Mouse (Mus musculus) ovary, postnatal 36 days (tissue): ENCODE results near the gene Gm13083.
"Not testable (repeated sequence)": the region's sequence is repeated elsewhere in the genome, so short reads cannot be mapped to it uniquely, and the experiment has no call there.

Experiments used
- DNase-seq: peaks from one replicate; pipeline ENCODE4 v3.0.0; 2022; ENCODE audit warnings: low spot score, mixed read lengths

The Gm13083 gene

DNA sequence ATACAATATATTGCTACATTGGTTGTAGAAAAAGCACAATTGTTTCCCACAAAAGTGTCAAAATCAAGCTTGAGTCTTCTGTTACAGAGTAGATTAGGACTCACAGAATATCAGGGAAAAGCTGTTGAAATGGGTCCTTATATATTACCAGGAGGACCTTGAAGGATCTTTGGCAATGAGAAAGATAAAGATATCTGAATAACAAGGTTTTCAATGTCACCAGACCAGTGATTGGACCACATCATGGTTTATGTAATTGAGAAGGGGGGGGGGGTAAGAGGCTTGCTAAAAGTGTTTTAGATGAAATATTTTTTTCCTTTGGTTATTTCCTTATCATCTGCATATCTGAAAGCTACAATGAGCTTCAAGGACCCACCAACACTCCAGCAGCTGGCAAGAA, at the start of gene Gm13083:
Gene Gm13083 (plus strand): TSS at position 301 of the 400 bp plus-strand sequence.
- not testable (repeated sequence) for DNase-seq

DNA sequence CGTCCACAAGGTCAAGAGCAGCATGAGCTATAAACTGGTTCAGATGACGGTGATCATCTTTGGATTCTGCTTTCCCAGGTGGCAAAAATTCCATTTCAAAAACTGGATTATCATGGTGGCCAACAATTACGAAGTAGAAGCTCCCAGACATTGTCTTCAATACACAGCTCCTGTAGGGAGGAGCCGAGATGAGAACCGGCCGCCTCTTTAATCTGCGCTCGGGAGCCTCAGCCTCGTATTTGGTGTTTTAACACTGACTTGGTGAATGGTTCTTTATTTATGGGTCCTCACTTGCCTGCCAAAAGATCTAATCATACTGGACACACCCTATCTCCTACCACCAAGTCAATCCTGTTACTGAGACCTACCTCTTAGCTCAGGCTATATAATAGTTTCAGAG, 2.9 kb upstream of the Gm13083 start:
- not testable (repeated sequence) for DNase-seq

DNA sequence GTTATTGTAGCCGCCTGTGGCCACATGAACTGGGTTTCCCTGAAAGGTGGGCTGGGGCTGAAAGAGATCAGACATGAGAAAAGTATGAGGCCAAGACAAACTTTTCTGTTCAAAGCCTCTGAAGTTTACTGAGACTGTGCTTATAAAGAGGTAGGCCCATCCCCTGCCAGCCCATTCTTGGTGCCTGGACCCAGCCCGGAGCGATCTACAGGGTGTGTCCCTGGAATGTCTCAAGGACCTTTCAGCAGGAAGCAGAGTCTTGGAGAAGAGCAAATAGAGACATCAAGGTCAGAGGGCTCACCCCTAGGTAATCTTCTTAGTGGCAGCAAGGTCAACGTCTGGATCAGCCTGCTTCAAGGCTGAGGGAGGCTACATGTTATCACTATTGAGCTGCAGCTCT, 3.3 kb downstream of the Gm13083 start:
- DNase-seq: not testable (repeated sequence)

DNA sequence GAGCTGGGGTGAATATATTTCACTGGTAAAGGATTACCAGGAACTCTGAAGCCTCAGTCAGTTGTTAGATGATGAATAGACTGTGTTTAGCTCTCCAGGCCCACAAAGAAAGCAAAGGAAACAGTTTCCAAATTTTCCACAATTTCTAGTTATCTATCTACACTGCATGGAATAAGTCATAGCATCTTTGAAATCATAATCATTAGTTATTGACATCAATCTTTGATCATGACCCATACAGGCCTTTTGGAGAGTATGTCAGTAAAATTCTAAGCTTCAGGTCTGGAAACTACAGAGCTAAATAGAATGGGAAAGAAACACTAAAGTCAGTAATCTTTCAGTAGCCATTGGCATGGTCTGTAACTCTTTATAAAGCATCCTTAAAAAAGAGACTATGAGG, 42.3 kb downstream of the Gm13083 start, which contains the start of gene Gm13088:
Gene Gm13088 (minus strand): TSS at position 101 of the 400 bp plus-strand sequence.
- not testable (repeated sequence) for DNase-seq
